ENCODE assay signal across 18 mouse cellular contexts in genomic region chr17:51759509-51759908, GRCm38 (mm10).
"Had no signal": no experiment of that assay in that cellular context is flagged by ENCODE, and none has a peak within 500 bp of the region (broad histone marks: within the 10 kb centered on the region; RNA-seq: fewer than 3 reads in every experiment).

No protein-coding gene starts in this region.

- H3K36me3 ChIP-seq: liver, embryonic 13.5 days; lung, embryonic 15.5 days; stomach, embryonic 15.5 days had no signal

- H3K4me1 ChIP-seq: liver, embryonic 13.5 days; lung, embryonic 15.5 days; midbrain, embryonic 10.5 days; stomach, embryonic 15.5 days had no signal

- H3K9ac ChIP-seq: kidney, embryonic 15.5 days; liver, embryonic 13.5 days; lung, embryonic 15.5 days; stomach, embryonic 15.5 days had no signal

- DNase-seq: kidney, adult 11 months; kidney, adult 8-10 months; kidney, postnatal 14 days; kidney, postnatal 4 days; liver, embryonic 13.5 days; lung, postnatal 14 days; lung, postnatal 4 days; retina, postnatal 1 day; right cerebral cortex, postnatal 25 days; spleen, adult 18-20 months; thymus, postnatal 25 days had no signal

- H3K9me3 ChIP-seq: kidney, embryonic 15.5 days; liver, embryonic 13.5 days; lung, embryonic 15.5 days; midbrain, embryonic 10.5 days; midbrain, embryonic 13.5 days; neural tube, embryonic 13.5 days; stomach, embryonic 15.5 days had no signal

- H3K27me3 ChIP-seq: kidney, embryonic 15.5 days; liver, embryonic 13.5 days; lung, embryonic 15.5 days; midbrain, embryonic 13.5 days; neural tube, embryonic 13.5 days; stomach, embryonic 15.5 days had no signal

- H3K27ac ChIP-seq: kidney, embryonic 15.5 days; liver, embryonic 13.5 days; lung, embryonic 15.5 days; midbrain, embryonic 10.5 days; stomach, embryonic 15.5 days had no signal

- H3K4me3 ChIP-seq: kidney, embryonic 15.5 days; liver, embryonic 13.5 days; lung, embryonic 15.5 days; midbrain, embryonic 10.5 days; myocyte; stomach, embryonic 15.5 days had no signal

- H3K4me2 ChIP-seq: kidney, embryonic 15.5 days; liver, embryonic 13.5 days; lung, embryonic 15.5 days had no signal
